Mouse (Mus musculus) cerebellum, postnatal 4 days (tissue): ENCODE results near the gene Saysd1.

Source experiments
- DNase-seq, 2 experiments: peaks; one replicate each; pipeline ENCODE4 v3.0.0; 2022; ENCODE audit warnings: low spot score in 2 of 2, mixed read lengths in 1 of 2

The Saysd1 gene

DNA sequence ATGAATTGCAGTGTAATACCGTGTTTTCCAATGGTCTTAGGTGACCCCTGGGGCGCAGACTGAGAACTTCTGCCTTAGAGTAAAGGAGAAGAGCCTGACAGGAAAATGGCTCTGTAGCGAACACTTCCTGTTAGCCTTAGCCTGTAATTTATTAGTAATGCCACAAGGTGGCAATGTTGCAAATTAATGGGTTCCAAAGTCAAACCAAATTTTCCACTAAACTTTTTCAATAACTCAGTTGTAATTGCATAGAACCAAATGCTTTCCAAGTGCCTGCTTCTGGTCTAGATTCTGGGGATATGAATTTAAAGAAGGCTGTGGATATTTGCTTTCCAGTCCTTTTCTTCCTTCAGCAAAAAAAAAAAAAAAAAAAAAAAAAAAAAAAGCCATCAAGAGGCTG, 26.1 kb downstream of the Saysd1 start:
- DNase-seq, result no peak

DNA sequence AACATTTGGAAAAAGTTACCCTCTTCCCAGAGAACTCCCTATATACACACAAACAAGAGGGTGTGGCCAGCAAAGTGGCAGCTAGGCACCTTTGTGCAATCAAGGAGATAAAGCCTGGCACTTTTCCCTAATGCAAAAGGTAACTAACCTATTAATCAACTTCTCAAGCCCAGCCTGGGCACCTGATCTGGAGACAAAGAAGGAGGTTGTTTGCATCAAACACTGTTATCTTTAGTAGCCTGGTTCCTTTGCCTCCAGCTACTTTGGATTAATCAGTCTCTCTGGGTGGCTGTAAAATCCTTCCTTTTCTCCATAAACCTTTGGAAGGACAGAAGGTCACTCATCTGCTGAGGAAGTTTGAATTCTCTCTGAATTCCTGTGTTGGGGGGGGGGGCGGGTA, 27.4 kb downstream of the Saysd1 start:
- DNase-seq, result no peak

DNA sequence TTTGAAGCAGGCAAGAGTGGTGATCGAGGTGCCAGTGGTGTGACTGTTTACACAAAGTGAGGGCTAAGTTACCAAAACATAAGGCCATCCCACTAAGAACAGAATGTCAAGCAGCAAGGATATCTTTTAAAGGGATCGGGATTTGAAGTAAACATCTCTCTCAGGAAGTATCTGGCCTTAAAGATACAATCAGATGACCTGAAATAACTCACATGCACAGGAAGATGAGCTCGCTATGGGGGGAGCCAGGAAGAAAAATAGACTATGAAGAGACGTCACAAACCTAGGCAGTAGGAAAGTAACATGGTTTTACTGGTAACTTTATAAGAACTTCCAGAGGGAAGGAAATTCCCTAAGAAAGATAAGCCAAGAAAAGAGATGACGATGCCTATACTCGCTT, 32.1 kb downstream of the Saysd1 start:
- no peak for DNase-seq

DNA sequence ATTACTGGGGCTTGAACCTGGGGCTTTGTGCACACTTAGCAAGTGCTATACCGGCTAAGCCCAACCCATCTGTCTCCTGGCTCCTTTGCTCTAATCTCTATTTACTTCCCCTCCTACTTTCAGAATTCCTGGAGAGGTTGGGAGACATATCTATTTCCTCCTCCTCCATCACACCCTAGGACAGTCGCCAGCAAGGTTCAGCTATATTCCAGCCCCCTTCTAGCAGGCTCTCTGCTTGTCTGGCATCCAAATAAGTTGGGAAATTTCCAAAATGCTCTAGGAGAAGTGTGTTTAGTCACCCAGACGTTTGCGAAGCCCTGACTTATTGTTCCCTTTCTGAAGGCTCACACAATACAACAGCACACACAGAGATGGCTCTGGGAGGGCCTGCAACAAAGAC, 35.1 kb downstream of the Saysd1 start:
- DNase-seq, result no peak

- no peak for DNase-seq
Measured at GRCm38 (mm10) chr14:20098061-20098460, 40.3 kb downstream of the Saysd1 start.

DNA sequence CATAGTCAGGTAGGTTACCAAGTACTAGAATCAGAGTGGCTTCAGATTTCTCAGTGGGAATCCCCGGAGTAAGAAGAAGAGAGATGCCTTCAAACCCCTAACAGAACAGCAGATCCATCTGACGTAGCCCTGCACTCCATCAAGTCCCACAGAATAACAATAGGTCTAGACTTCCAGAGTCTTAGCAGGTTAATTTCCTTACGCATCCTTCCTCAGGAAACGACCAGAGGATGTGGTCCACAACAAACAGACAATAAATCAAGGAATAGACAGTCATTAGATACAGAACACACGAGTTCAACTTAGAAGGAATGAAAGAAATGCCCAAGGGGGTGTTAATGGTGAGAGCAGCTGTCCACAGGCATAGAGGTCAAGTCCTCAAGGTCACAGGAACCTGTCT, 43.4 kb downstream of the Saysd1 start:
- no peak for DNase-seq

DNA sequence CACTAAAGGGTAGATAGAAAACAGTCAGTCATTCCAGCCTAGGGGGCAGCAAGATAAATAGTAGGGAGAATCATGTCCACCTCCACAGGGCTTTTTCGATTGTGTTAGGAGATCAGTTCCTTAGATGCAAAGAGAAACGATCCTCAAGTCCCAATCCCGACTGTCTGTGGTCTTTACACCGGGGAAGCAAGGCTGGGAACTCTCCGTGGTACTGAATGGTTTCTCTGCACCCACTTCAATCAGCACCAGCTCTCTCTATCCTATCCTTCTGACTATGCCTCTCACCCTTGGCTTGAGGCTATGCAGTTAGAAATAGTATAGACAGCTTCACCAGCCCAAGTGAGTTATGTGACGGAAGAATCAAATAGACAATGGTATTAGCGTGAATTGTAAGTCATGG, 44.8 kb downstream of the Saysd1 start:
- no peak for DNase-seq

DNA sequence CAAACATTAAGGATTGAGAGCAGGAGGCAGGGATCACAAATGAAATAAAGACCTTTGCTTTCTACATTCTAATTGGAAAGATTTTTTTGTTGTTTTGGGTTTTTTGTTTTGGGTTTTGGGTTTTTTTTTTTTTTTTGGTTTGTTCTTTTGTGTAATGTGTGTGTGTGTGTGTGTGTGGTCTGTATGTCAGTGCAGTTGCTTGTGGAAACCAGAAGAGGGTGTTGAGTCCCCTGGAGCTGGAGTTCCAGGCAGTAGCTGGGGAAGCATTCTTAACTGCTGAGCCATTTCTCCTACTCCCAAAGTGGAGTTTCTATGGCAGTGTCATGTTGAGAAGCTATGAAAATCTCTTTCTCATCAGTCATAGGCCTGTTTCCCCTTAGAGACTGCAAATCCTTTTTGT, 54.0 kb downstream of the Saysd1 start:
- no peak for DNase-seq

GRCm38 (mm10) chr14:20082536-20083325, 55.6 kb downstream of the Saysd1 start:
- peak; percentile 75 to 86 for DNase-seq

- no peak for DNase-seq
Measured at GRCm38 (mm10) chr14:20081937-20082533, 56.3 kb downstream of the Saysd1 start.

- no peak for DNase-seq
Measured at GRCm38 (mm10) chr14:20081084-20081483, 57.2 kb downstream of the Saysd1 start.

- DNase-seq, result no peak
Measured at GRCm38 (mm10) chr14:20077181-20077580, 61.2 kb downstream of the Saysd1 start.

GRCm38 (mm10) chr14:20075544-20075943, 62.8 kb downstream of the Saysd1 start:
- no peak for DNase-seq

GRCm38 (mm10) chr14:20074759-20075158, 63.6 kb downstream of the Saysd1 start:
- DNase-seq, result no peak

DNA sequence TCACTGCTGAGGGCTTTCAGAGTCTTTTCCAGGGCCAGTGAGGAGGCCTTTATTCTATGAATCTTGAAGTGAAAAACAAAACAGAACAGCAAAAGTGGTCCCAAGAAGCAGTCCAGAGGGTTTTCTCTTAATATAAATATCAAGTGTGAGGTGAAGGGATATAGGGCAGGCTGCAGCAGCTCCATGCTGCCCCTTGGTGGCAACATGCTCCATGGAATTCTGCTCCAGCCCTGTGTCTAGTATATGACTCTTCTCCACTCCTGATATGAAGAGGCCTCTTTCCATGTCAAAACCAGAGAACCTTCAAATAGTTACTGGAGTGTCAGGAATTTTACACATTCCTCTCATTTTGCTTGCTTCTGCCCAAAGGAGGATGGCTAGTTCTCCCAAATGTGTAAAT, 67.7 kb downstream of the Saysd1 start:
- peak in 1 of 2 experiments; percentile 37 for DNase-seq

DNA sequence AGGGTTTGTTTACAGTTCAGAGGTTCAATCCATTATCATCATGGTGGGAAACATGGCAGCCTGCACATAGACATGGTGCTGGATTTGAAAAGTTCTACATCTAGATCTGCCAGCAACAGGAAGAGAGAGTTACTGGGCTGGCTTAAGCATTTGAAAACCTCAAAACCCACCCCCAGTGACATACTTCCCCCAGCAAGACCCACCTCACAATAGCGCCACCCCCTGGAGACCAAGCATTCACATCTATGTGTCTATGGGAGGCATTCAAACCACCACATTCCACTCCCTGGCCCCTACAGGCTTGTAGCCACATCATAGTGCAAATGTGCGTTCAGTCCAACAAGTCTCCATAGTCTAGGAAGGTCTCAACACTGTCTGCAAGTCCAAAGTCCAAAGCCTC, 70.0 kb downstream of the Saysd1 start:
- no peak for DNase-seq

GRCm38 (mm10) chr14:20067293-20068074, 70.8 kb downstream of the Saysd1 start:
- DNase-seq, result peak; percentile 33 to 78

- no peak for DNase-seq
Measured at GRCm38 (mm10) chr14:20064771-20065170, 73.6 kb downstream of the Saysd1 start.

DNA sequence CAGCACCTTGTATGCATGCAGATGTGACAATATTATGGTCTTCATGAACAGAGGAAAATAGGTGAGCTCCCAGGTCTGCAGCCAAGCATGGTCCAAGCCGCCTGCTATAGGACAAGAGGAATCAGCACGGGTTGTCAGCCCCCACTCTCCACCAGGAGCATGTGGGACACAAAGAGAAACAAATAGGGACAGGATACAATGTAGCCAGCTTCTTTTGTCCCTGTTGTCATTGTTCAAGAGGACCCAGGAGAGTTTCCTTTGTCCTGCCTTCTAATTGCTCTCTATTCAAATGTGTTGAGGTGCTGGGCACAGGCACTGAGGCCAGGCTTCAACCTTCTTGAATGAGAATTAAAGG, 89.9 kb downstream of the Saysd1 start:
- no peak for DNase-seq

- no peak for DNase-seq
Measured at GRCm38 (mm10) chr14:20047814-20048480, 90.4 kb downstream of the Saysd1 start.

- no peak for DNase-seq
Measured at GRCm38 (mm10) chr14:20047291-20047690, 91.0 kb downstream of the Saysd1 start.

GRCm38 (mm10) chr14:20044036-20044435, 94.3 kb downstream of the Saysd1 start:
- no peak for DNase-seq
